Mouse (Mus musculus) neural tube, embryonic 13.5 days (tissue): Measurements from ENCODE around the gene Gm614. TPM values are rescaled to one million over a fixed set of nuclear protein-coding genes. Genes with fewer than 3 reads are reported as not detected.

Experiments used
- ATAC-seq: fragments of 200-750 bp; cut with Nextera tagmentation; 2 replicates; pipeline ENCODE4 v1.8.0; 2017; ENCODE audit warnings: low read depth, mild to moderate bottlenecking, moderate TSS enrichment, moderate library complexity
- H3K27ac ChIP-seq: fragments of 300-500 bp; sonication (generic); replicated peaks from 2 replicates; pipeline ENCODE4 v1.5.1; 2015; ENCODE audit warnings: moderate library complexity, mild to moderate bottlenecking, inconsistent platforms
- H3K27me3 ChIP-seq: fragments of 300-500 bp; sonication (generic); 2 replicates; pipeline ENCODE4 v1.6.1; 2015; ENCODE audit warnings: mild to moderate bottlenecking, inconsistent platforms
- H3K36me3 ChIP-seq: fragments of 300-500 bp; sonication (generic); 2 replicates; pipeline ENCODE4 v1.6.1; 2015; ENCODE audit warnings: mild to moderate bottlenecking, inconsistent platforms
- H3K4me1 ChIP-seq: fragments of 300-500 bp; sonication (generic); replicated peaks from 2 replicates; pipeline ENCODE4 v1.6.1; 2015; ENCODE audit warnings: inconsistent platforms
- H3K4me2 ChIP-seq: fragments of 300-500 bp; sonication (generic); 2 replicates; pipeline ENCODE4 v1.6.1; 2015; ENCODE audit warnings: inconsistent platforms, mild to moderate bottlenecking, moderate library complexity
- H3K4me3 ChIP-seq: fragments of 300-500 bp; sonication (generic); 2 replicates; pipeline ENCODE4 v1.5.1; 2015; ENCODE audit warnings: mild to moderate bottlenecking, inconsistent platforms
- H3K9ac ChIP-seq: fragments of 300-500 bp; sonication (generic); 2 replicates; pipeline ENCODE4 v1.6.1; 2015; ENCODE audit warnings: moderate library complexity, mild to moderate bottlenecking, inconsistent platforms
- H3K9me3 ChIP-seq: fragments of 300-500 bp; sonication (generic); 2 replicates; pipeline ENCODE4 v1.6.1; 2016; ENCODE audit warnings: inconsistent platforms
- WGBS: fragments of 180-500 bp; shearing (Covaris S2); methylation state at CpG from one replicate; pipeline ENCODE4 v1.1.7; 2015; 5-methylcytosine and 5-hydroxymethylcytosine counted together
- polyA plus RNA-seq: library from polyadenylated mRNA; unstranded; fragments of >200 nt; fragmentation: Nextera tagmentation; extraction: Ambion mirVana; gene quantifications from 2 replicates; pipeline ENCODE4 v1.2.1, GENCODE M21; 2015

Gm614 gene
- polyA plus RNA-seq, 1 experiment from 2014 or later = not detected

GRCm38 (mm10) chrX:101253952-101254729 lies 9.7 kb downstream of the Gm614 start, which contains the start of gene Foxo4:
Gene Foxo4, plus strand, starts transcription at chrX:101254528.
- no peak within 1 kb of the TSS; the same call in 1 of the 2 replicates for H3K27ac ChIP-seq
- WGBS = 18% methylated on average over 45 of the region's 47 CpGs

GRCm38 (mm10) chrX:101245011-101245410 lies 18.8 kb downstream of the Gm614 start:
- H3K36me3 ChIP-seq = no peaks in the 10 kb centered on the region
- 11% methylated on average over 1 of the region's 1 CpGs for WGBS
- no peak overlapping the region for H3K4me3 ChIP-seq
- peaks cover 7% of the 10 kb centered on the region; the same call in 1 of the 2 replicates for H3K27me3 ChIP-seq
- no peaks in the 10 kb centered on the region for H3K4me1 ChIP-seq
- H3K27ac ChIP-seq = no peak overlapping the region
- H3K9ac ChIP-seq = no peak overlapping the region
- no peak for ATAC-seq
- H3K4me2 ChIP-seq = no peak overlapping the region
- H3K9me3 ChIP-seq = no peaks in the 10 kb centered on the region

More at GRCm38 (mm10) chrX:101253952-101254729, 9.7 kb downstream of the Gm614 start, which contains the start of gene Foxo4:
- H3K9me3 ChIP-seq = no peaks in the 10 kb centered on the region
- peak within 1 kb of the TSS; percentile 66 for H3K9ac ChIP-seq
- no peaks in the 10 kb centered on the region for H3K36me3 ChIP-seq
- ATAC-seq = peak; percentile 95
- H3K27me3 ChIP-seq = peaks cover 5% of the 10 kb centered on the region; the same call in 1 of the 2 replicates
- peak within 1 kb of the TSS; percentile 72 for H3K4me2 ChIP-seq
- peak within 1 kb of the TSS; percentile 51 for H3K4me3 ChIP-seq
- peaks cover 12% of the 10 kb centered on the region for H3K4me1 ChIP-seq

- Histone ChIP-seq H3K27me3 (peaks cover 13% of the 10 kb centered on the region), H3K27ac (peak overlapping the region; percentile 65), H3K36me3 (no peaks in the 10 kb centered on the region), H3K4me2 (peak overlapping the region; percentile 56), H3K9me3 (no peaks in the 10 kb centered on the region), H3K4me3 (peak overlapping the region; percentile 54), H3K9ac (peak overlapping the region; percentile 54; the same call in 1 of the 2 replicates), H3K4me1 (peaks cover 14% of the 10 kb centered on the region; the same call in 1 of the 2 replicates)
- 27% methylated on average over 7 of the region's 7 CpGs for WGBS
- ATAC-seq = no peak
These were observed 41.0 kb downstream of the Gm614 start for GRCm38 (mm10) chrX:101222796-101223162.

- peaks cover 14% of the 10 kb centered on the region; the same call in 1 of the 2 replicates for H3K4me1 ChIP-seq
- peak within 1 kb of the TSS; percentile 63 for H3K4me2 ChIP-seq
- no peaks in the 10 kb centered on the region for H3K36me3 ChIP-seq
- H3K9me3 ChIP-seq = no peaks in the 10 kb centered on the region
- H3K27ac ChIP-seq = peak within 1 kb of the TSS; percentile 76
- H3K4me3 ChIP-seq = peak within 1 kb of the TSS; percentile 54
- H3K9ac ChIP-seq = peak within 1 kb of the TSS; percentile 74
- H3K27me3 ChIP-seq = peaks cover 12% of the 10 kb centered on the region; the same call in 1 of the 2 replicates
- WGBS = 26% methylated on average over 55 of the region's 55 CpGs
- peak; percentile 98 for ATAC-seq
These were observed 41.7 kb downstream of the Gm614 start, which contains the start of gene Snx12 for GRCm38 (mm10) chrX:101221834-101222795. Gene Snx12, minus strand, starts transcription at chrX:101222563.

Other genes with a start within 250 kb of the Gm614 start
- gene Tex11, start 204.3 kb downstream of the Gm614 start, polyA plus RNA-seq = 0.11 TPM in 1 of 2 replicates, not detected in the other
- 0.98 and 1.1 TPM in 2 replicates for gene Slc7a3, start 178.0 kb downstream of the Gm614 start, polyA plus RNA-seq
- 50.3 and 61.3 TPM in 2 replicates for gene Snx12, start 41.4 kb downstream of the Gm614 start, polyA plus RNA-seq
- 1.0 and 1.1 TPM in 2 replicates for gene Foxo4, start 9.5 kb downstream of the Gm614 start, polyA plus RNA-seq
- gene Il2rg, start 4.3 kb upstream of the Gm614 start, polyA plus RNA-seq = 6.8 and 7.1 TPM in 2 replicates
- gene Gm20489, start 5.0 kb upstream of the Gm614 start, polyA plus RNA-seq = not detected in 2 replicates
- 25.9 and 26.6 TPM in 2 replicates for gene Med12, start 10.0 kb upstream of the Gm614 start, polyA plus RNA-seq
- gene Nlgn3, start 35.2 kb upstream of the Gm614 start, polyA plus RNA-seq = 59.3 and 63.7 TPM in 2 replicates
- gene Gjb1, start 112.4 kb upstream of the Gm614 start, polyA plus RNA-seq = 0.92 and 0.98 TPM in 2 replicates
- 49.7 and 51.7 TPM in 2 replicates for gene Zmym3, start 156.9 kb upstream of the Gm614 start, polyA plus RNA-seq
- 372 and 398 TPM in 2 replicates for gene Nono, start 165.3 kb upstream of the Gm614 start, polyA plus RNA-seq
- gene Itgb1bp2, start 185.1 kb upstream of the Gm614 start, polyA plus RNA-seq = 3.5 and 4.7 TPM in 2 replicates